Mouse (Mus musculus) liver, postnatal 0 days (tissue): ENCODE results near the gene Gria1.

Source experiments
- CTCF ChIP-seq: sonication (generic); IDR thresholded peaks from 2 replicates; pipeline ENCODE4 v1.5.1; 2016; ENCODE audit warnings: antibody characterized with exemption, low read depth
- EP300 ChIP-seq: IDR thresholded peaks from 2 replicates; pipeline ENCODE4 v1.6.1; 2016; ENCODE audit warnings: antibody characterized with exemption, low read depth, mild to moderate bottlenecking

GRCm38 (mm10) chr11:57236431-57236830 lies 225.2 kb downstream of the Gria1 start:
- TF ChIP-seq EP300: no peak
- TF ChIP-seq CTCF: no peak
